Mouse (Mus musculus): Measurements from ENCODE around the gene Clasp2. TPM values are rescaled to one million over a fixed set of nuclear protein-coding genes. Genes with fewer than 3 reads are reported as not detected.

Clasp2 gene
- total RNA-seq, 2 experiments from 2014 or later: 290 to 301 TPM

DNA sequence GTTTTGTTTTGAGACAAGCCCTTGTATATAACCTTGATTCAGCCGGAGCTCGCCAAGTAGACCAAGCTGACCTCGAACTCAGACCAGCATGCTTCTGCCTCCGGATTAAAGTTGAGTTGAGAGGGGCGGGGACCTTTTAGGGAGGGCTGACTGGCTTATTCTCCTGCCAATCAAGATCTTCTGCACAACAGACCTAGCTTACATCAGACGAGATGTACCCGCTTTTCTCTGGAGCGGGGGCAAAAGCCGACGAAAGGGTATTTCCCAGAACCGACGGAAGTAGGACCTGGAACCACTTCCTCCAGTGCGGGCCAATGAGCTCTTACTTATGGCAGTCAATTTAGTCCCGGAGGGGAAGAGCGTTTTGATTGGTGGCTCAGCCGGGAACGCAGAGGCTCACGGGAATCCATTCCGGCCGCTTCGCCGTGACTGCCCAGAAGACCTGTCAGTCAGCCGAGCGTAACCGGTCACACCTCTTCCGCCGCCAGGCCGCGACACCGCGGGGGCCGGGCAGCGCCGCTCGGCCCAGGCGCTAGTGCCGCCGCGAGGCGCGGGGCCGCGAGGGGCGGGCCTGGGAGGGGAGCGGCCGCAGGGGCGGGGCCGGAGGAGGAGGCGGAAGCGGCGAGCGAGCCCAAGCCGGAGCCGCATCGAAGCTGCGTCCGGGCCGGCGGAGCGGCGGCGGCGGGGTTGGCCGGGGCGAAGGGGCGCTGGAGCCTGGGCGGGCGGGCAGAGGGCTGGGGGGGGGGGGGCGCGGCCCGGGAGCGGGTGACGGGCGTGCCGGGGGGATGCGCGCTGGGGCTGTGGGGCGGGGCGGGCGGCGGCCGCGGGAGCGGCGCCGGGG, 189.5 kb downstream of the Clasp2 start, which contains the start of gene Ubp1:
Ubp1 (plus strand) TSS at position 401 of the 841 bp plus-strand sequence.
- DNase-seq (ENCODE audit: low spot score in 2 of 2): peak; percentile 90 to 94

DNA sequence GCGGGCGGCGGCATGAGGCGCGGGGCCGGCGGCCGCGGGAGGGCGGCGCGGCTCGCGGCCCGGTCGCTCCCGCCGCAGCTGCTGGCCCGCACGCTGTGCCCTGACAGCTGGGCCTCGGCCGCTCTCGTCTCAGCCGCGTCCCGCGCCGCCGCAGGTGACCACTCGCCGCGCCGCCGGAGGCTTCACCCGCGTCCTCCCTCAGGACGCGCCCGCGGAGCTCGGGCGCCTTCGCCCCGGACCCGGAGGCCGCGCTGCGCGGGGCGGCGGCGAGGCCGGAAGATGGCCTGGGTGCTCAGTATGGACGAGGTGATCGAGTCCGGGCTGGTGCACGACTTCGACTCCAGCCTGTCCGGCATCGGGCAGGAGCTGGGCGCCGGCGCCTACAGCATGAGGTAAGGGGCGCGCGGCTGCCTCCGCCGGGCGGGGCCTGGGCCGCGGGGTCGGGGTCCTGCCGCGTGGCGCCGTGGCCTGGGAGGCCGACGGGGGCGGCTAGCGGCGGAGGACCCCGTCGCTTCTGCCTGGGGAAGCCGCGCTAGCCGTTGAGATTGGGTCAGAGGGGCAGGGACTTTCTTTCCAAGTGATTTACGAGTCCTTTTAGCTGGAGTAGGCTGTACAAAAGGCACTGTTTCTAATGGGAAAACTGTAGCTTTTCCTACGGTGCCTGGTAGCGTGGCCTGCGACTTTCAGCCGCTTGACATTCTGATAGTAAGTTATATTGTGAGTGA, 190.3 kb downstream of the Clasp2 start:
- DNase-seq (ENCODE audit: low spot score in 2 of 2): peak; percentile 23 to 40

DNA sequence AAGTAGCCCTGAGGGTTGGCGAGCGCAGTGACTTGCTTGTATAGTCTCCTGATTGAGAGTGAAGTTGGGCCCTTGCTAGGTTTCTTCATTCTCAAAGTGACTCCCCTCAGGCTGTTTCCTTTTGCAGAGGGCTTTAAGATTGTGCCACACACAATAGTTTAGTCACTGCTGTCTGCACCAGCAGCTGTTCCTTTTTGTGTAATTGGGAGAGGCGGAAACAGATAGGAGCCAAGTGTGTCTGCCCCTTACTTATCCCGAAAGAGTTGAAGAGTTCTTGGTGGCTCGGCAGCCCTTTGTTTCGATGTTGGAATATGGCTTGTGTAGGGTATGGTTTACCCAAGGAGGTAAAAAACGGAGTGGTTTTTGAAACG, 190.8 kb downstream of the Clasp2 start:
- no peak for DNase-seq (ENCODE audit: low spot score in 2 of 2)

DNA sequence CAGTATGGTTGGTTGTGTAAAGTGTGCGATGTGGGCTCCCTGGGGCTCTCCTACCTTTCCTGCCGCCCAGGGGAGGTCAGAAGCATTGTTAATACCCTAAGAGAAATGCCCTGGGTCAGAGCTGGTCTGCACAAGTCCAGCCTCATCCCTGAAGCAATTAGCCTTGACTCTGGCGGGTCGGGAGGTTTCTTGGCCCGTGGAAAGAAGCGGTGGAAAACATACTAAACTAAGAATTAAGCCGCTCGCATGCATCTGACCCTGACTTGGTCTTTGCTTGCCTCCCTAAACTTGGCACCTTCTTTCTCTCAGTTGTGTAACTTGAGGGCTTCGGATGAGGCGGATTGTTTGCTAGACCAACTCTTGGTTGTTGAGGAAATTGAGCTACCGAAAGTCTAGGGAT, 191.2 kb downstream of the Clasp2 start:
- no peak for DNase-seq (ENCODE audit: low spot score in 2 of 2)

DNA sequence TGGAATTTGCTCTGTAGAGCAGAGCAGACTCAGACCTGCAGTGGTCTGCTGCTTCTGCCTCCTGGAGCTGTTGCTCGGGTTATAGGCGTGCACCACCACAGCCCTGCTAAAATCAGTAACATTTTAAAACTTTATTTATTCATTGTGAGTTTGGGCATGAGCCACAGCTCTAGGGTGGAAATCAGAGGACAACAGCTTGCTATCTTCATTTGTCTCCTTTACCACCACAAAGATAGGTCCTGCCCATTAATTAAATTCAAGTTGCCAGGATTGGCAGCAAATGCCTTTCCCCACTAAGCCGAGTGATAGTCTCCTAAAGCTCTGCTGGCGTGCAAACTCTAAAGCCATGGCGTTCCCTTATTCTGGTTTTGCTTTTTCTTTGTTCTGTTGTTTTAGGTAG, 194.4 kb downstream of the Clasp2 start:
- no peak for DNase-seq (ENCODE audit: low spot score in 2 of 2)

DNA sequence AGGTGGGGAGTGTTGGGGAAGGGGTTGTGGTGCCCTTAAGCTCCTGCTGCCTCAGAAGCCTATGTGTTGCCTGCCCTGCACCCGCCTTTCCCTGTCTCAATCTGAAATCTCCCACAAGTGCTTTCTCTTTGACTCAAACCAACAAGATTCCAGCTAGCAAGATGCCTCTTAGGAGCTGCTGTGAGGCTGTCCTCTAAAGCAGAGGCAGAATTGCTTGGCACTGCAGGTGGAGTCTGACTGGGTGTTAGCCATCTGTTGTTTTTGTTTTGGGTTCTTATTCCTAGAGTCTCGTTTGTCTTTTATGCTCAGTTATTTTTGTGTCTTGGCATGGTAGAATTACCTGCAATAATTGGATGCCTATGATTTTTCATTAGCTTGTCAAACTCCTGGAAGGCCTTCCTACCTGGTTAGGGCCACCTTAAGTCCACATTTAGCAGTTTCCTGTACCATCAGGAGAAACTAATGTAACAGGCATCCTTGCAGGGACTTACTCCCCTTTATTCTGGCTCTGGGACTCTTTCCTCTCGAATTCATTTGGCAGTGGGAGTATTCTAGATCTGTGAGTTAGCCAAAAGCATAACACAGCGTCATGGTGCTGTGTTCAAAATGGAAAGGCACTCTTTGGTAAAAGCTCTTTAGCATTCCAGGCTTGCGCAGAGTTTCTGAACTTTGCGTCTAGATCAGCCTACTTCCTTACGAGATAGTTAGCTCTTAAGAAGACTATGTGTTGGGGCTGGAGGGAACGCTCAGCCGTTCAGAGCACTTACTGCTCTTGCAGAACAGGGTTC, 198.0 kb downstream of the Clasp2 start:
- DNase-seq (ENCODE audit: low spot score in 2 of 2): no peak

DNA sequence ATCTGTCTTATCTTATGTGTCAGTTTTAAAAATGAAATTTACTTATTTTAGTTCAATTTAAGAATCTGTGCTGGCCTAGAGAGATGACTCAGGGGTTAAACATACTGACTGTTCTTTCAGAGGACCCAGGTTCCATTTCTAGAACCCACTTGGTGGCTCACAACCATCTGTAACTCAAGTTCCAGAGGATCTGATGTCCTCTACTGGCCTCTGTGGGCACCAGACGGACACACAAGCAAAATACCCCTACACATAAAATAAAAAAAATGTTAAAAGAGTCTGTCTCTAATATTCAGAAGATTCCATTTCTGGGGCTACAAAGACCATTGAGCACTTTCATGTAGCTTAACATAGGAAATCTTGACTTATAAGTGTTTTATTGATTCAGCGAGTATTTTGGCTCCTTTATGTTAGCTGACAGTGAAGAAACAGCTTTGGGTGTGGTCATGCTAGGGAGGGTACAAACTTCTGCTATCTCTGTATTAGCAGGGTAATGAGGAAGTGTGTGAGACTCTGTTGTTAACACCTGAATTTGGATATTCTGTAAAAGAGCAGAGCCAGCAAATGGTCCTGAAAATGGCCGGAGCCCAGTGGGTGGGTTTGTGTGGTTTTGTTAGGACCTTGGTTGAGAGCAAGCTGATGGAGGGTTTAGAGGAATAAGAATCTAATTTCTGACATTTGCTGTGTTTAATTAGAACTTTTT, 200.0 kb downstream of the Clasp2 start:
- DNase-seq (ENCODE audit: low spot score in 2 of 2): no peak

DNA sequence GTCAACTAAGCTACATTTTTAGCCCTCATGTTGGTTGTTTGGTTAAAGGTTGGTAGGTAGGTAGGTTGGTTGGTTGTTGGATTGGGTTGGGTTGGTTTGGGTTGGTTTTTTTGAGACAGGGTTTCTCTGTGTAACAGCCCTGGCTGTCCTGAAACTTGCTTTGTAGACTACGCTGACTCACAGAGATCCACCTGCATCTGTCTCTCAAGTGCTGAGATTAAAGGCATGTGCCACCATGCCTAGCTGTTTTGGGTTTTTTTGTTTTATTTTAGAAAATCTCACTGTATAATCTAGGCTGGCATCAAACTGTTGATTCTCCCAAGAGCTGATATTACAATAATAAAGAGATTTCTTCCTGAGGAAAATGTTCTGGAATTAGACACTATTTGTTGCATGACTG, 202.1 kb downstream of the Clasp2 start:
- no peak for DNase-seq (ENCODE audit: low spot score in 2 of 2)

DNA sequence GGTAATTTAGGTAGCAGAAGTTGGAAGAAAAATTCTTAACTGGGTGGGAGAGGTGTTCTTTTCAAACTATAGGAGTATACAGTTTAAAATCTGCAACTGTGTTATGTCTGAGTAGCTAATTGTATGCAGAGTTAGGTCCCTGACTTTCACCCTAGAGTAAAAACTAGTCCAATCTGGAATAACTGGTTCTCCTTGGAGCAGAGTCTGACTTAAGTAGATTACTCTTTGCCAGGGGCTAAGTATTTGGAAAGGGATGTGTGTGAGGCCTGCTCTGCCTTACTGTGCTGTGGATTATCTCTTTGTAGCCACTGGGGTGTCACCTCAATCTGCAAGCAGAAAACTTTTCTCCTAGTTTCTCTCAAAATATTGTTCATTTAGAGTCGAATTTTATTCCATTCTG, 205.9 kb downstream of the Clasp2 start:
- DNase-seq (ENCODE audit: low spot score in 2 of 2): no peak

DNA sequence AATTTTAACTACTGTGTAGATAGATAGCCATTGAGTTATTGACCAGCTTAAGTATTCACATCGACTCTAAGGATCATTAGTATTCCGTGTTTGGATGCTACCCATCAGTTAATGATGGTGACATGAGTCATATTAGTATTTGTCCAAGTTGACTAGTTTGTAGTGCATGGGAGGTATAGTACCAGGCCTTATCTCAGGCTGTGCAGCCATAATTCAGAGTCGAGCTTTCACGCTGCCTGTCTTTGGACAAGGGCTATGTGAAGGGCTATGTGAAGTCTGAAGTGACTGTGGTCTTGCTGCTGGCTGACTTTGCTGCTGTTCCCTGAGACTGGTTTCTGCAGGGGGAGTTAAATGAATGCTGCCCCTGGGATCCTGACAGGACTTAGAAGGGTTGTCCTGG, 216.5 kb downstream of the Clasp2 start:
- no peak for DNase-seq (ENCODE audit: low spot score in 2 of 2)

DNA sequence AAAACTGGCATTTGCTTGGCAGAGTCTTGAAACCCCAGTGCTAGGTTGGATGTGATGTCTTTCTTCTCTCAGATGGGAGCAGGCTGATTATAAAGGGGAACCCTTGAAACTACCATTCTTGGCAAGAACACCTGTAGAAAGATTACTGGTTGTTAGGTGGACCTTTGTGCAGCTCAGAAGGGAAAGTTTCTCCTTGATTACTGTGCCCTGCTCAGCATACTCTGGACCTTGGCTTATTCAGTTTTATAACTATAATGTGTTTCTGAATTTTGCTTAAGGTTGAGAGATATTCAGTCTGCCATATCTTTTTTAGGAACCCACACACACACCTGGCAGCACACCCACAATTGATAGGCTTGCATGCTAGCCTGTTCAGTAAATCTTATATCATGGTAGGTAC, 222.4 kb downstream of the Clasp2 start:
- no peak for DNase-seq (ENCODE audit: low spot score in 2 of 2)

DNA sequence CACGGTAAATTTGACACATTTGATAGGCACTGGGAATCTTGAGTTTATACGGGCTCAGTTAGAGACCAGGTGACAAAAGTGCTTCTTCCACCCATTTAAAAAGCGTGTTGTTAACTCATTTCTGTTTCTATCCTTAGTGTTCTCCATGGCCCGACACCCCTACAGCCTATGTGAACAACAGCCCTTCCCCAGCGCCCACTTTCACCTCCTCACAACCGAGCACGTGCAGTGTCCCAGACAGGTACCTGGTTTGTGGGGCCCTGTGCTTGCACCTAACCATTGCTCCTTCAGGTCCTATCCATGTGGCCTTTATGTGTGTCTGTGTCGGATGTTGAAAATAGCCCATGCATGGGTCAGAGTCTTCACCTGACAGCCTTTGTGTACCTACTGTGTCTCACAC, 223.1 kb downstream of the Clasp2 start:
- DNase-seq (ENCODE audit: low spot score in 2 of 2): no peak

DNA sequence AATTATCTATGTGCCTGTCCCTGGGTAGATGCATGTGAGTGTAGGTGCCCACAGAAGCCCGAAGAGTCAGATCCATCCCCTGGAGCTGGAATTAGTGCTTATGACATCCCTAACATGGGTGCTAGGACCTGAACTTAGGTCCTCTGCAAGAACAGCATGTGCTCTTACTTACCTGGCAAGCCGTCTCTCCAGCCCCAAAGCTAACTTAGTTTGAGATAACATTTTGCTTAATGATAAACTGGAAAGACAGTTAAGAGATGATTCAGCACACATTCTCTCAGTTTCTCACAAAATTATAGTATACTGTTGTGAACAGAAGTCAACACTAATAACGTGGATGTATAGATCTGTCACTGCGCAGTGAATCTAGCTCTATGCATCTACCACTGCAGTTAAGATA, 225.6 kb downstream of the Clasp2 start:
- no peak for DNase-seq (ENCODE audit: low spot score in 2 of 2)

DNA sequence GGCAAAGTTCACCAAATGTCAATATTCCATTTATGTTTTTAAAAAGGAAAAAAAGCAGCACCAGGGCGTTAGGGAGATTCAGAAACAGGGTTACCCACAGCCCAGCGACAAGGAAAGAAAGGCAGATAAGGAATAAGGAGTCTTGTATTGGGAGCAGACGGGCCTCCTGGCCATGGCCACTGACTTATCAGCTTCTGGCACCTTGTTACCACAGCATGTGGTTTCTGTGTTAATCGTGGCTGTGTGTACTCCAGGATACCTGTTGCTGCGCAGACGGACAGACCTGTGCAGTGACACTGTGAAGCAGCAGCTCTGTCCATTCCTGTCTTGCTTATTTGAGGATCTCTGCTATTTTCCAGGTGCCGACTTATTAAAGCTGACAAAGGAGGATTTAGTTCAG, 227.7 kb downstream of the Clasp2 start:
- DNase-seq (ENCODE audit: low spot score in 2 of 2): no peak

Other genes starting within 250 kb of the Clasp2 start
- 10 to 100 TPM; 52.0 to 57.0 TPM for gene Pdcd6ip, start 33.2 kb upstream of the Clasp2 start, total RNA-seq (2021)
- gene Ubp1, start 189.5 kb downstream of the Clasp2 start, total RNA-seq (2021): 10 to 100 TPM; 67.8 to 73.4 TPM

Measured in layer of hippocampus, postnatal 10 days (tissue).